Mouse (Mus musculus) frontal cortex, adult (tissue): ENCODE data around the gene Me3.

Experiments used
- ATAC-seq: cut with Nextera tagmentation; 2 replicates; pipeline ENCODE4 v1.9.2; 2017; ENCODE audit warnings: mild to moderate bottlenecking, moderate library complexity, mixed read lengths; ENCODE audit not compliant: low TSS enrichment

The Me3 gene

GRCm38 (mm10) chr7:89903442-89904343, 271.5 kb downstream of the Me3 start, which contains the start of gene Ccdc81:
Gene Ccdc81, minus strand, starts transcription at chr7:89903629.
- no peak for ATAC-seq
